Mouse (Mus musculus) G1E (cell line): ENCODE data around the gene Alkbh2. TPM values are rescaled to one million over a fixed set of nuclear protein-coding genes. Genes with fewer than 3 reads are reported as not detected.

Experiments used
- ATAC-seq: 2 replicates; pipeline ENCODE4 v1.8.0; 2016; ENCODE audit warnings: mild to moderate bottlenecking; ENCODE audit not compliant: insufficient number of reproducible peaks, poor library complexity, low FRiP score, severe bottlenecking; ENCODE audit errors: extremely low read depth
- DNase-seq: peaks from one replicate; pipeline ENCODE4 v3.0.0; 2012; ENCODE audit warnings: low spot score
- H3K27me3 ChIP-seq: 2 replicates; pipeline ENCODE4 v1.6.1; 2012; ENCODE audit warnings: mild to moderate bottlenecking, low read length, inconsistent platforms; ENCODE audit not compliant: insufficient read depth
- H3K36me3 ChIP-seq: replicated peaks from 2 replicates; pipeline ENCODE3; 2012; ENCODE audit warnings: mild to moderate bottlenecking, inconsistent platforms
- H3K4me1 ChIP-seq: 2 replicates; pipeline ENCODE4 v1.6.1; 2012; ENCODE audit warnings: low read depth, low read length, inconsistent platforms, mixed read lengths; ENCODE audit not compliant: insufficient read depth
- H3K4me3 ChIP-seq: 2 replicates; pipeline ENCODE4 v1.5.1; 2012; ENCODE audit warnings: low read depth, mild to moderate bottlenecking, inconsistent platforms, low read length, moderate library complexity, mixed read lengths
- H3K9me3 ChIP-seq: replicated peaks from 2 replicates; pipeline ENCODE4 v1.6.1; 2012; ENCODE audit warnings: inconsistent platforms
- CTCF ChIP-seq: IDR thresholded peaks from 2 replicates; pipeline ENCODE4 v1.5.1; 2012; ENCODE audit warnings: low read depth, low read length, inconsistent platforms, mixed read lengths
- GATA1 ChIP-seq: IDR thresholded peaks from 2 replicates; pipeline ENCODE4 v1.6.1; 2012; ENCODE audit warnings: borderline replicate concordance, low read length, inconsistent platforms, mixed read lengths
- GATA2 ChIP-seq: IDR thresholded peaks from 2 replicates; pipeline ENCODE4 v1.6.1; 2012; ENCODE audit warnings: low read depth, low read length, inconsistent platforms, borderline replicate concordance
- POLR2AphosphoS5 ChIP-seq: IDR thresholded peaks from 2 replicates; pipeline ENCODE4 v1.6.1; 2012; ENCODE audit warnings: low read depth, low read length, inconsistent platforms; ENCODE audit not compliant: insufficient replicate concordance
- TAL1 ChIP-seq: conservative IDR thresholded peaks from 2 replicates; pipeline ENCODE4 v1.6.1; 2012; ENCODE audit warnings: low read depth, low read length, inconsistent platforms, mixed read lengths
- polyA plus RNA-seq: library from polyadenylated mRNA; stranded (reverse); fragments of >175 nt; gene quantifications from 2 replicates; pipeline ENCODE4 v1.2.3, GENCODE M21; 2012
- total RNA-seq, 2 experiments: library from RNA; stranded (forward) in 1 of 2; stranded (reverse) in 1 of 2; fragments of 200-1000 nt in 1 of 2; fragments of >200 nt in 1 of 2; fragmentation: Nextera tagmentation in 1 of 2; gene quantifications; 2 replicates each; pipeline ENCODE4 v1.2.3; 2014 to 2017

Alkbh2 gene
- total and polyA plus RNA-seq, 3 experiments = 3.7 to 19.0 (median 6.8) TPM

GRCm38 (mm10) chr5:114173458-114173857 is 45.4 kb upstream of the Alkbh2 start:
- TF ChIP-seq POLR2AphosphoS5 = no peak
- no peak for TF ChIP-seq GATA2
- no peak for TF ChIP-seq TAL1
- no peak for TF ChIP-seq GATA1
- no peak for TF ChIP-seq CTCF
- no peaks in the 10 kb centered on the region; the same call in 1 of the 2 replicates for H3K9me3 ChIP-seq
- no peaks in the 10 kb centered on the region for H3K36me3 ChIP-seq
- ATAC-seq (no peak), DNase-seq (no peak)
- H3K4me3 ChIP-seq = no peak overlapping the region
- peaks cover 6% of the 10 kb centered on the region; the same call in 1 of the 2 replicates for H3K27me3 ChIP-seq
- peaks cover 21% of the 10 kb centered on the region for H3K4me1 ChIP-seq

- H3K36me3 ChIP-seq = no peaks in the 10 kb centered on the region
- no peak for DNase-seq
- H3K4me3 ChIP-seq = no peak overlapping the region
- no peak for ATAC-seq
- TF ChIP-seq CTCF = no peak
- H3K27me3 ChIP-seq = peaks cover 6% of the 10 kb centered on the region; the same call in 1 of the 2 replicates
- H3K4me1 ChIP-seq = peaks cover 21% of the 10 kb centered on the region
- H3K9me3 ChIP-seq = no peaks in the 10 kb centered on the region
Measured at GRCm38 (mm10) chr5:114172936-114173335, 44.9 kb upstream of the Alkbh2 start.

GRCm38 (mm10) chr5:114170345-114170744 is 42.3 kb upstream of the Alkbh2 start:
- no peak for TF ChIP-seq TAL1
- no peak for TF ChIP-seq GATA1
- no peak for TF ChIP-seq POLR2AphosphoS5
- TF ChIP-seq CTCF = no peak
- TF ChIP-seq GATA2 = no peak
- Histone ChIP-seq H3K36me3 (no peaks in the 10 kb centered on the region), H3K9me3 (no peaks in the 10 kb centered on the region), H3K27me3 (peaks cover 21% of the 10 kb centered on the region), H3K4me3 (no peak overlapping the region), H3K4me1 (peaks cover 11% of the 10 kb centered on the region)
- ATAC-seq (no peak), DNase-seq (no peak)

- ATAC-seq (no peak), DNase-seq (no peak)
- Histone ChIP-seq H3K27me3 (peaks cover 32% of the 10 kb centered on the region), H3K4me1 (no peaks in the 10 kb centered on the region), H3K4me3 (no peak overlapping the region), H3K9me3 (no peaks in the 10 kb centered on the region), H3K36me3 (no peaks in the 10 kb centered on the region)
- no peak for TF ChIP-seq POLR2AphosphoS5
- TF ChIP-seq TAL1 = no peak
- TF ChIP-seq GATA2 = no peak
- no peak for TF ChIP-seq GATA1
- TF ChIP-seq CTCF = no peak
Measured at GRCm38 (mm10) chr5:114163117-114163696, 35.2 kb upstream of the Alkbh2 start.

GRCm38 (mm10) chr5:114162106-114162815 is 34.2 kb upstream of the Alkbh2 start:
- Histone ChIP-seq H3K27me3 (peaks cover 35% of the 10 kb centered on the region), H3K4me1 (no peaks in the 10 kb centered on the region), H3K4me3 (no peak overlapping the region), H3K36me3 (no peaks in the 10 kb centered on the region), H3K9me3 (no peaks in the 10 kb centered on the region)
- TF ChIP-seq POLR2AphosphoS5 (no peak), TAL1 (no peak), CTCF (no peak), GATA2 (no peak), GATA1 (no peak)
- no peak for DNase-seq
- ATAC-seq = no peak

GRCm38 (mm10) chr5:114161424-114161823 is 33.4 kb upstream of the Alkbh2 start:
- Histone ChIP-seq H3K9me3 (no peaks in the 10 kb centered on the region), H3K4me3 (no peak overlapping the region), H3K36me3 (no peaks in the 10 kb centered on the region), H3K27me3 (peaks cover 35% of the 10 kb centered on the region), H3K4me1 (no peaks in the 10 kb centered on the region)
- ATAC-seq (no peak), DNase-seq (no peak)
- no peak for TF ChIP-seq GATA1
- no peak for TF ChIP-seq GATA2
- no peak for TF ChIP-seq POLR2AphosphoS5
- TF ChIP-seq TAL1 = no peak
- no peak for TF ChIP-seq CTCF
